Mouse (Mus musculus): ENCODE results near the gene Hdgfl3. TPM values are rescaled to one million over a fixed set of nuclear protein-coding genes. Genes with fewer than 3 reads are reported as not detected.

The Hdgfl3 gene
- polyA plus RNA-seq, 1 experiment: 0.06 TPM

GRCm38 (mm10) chr7:81849214-81849613 is 85.1 kb downstream of the Hdgfl3 start:
- H3K4me3 ChIP-seq: no peak overlapping the region
- H3K27me3 ChIP-seq (ENCODE audit: control insufficient read depth, insufficient read depth, insufficient read length): peaks cover 7% of the 10 kb centered on the region
- no peaks in the 10 kb centered on the region for H3K79me2 ChIP-seq (ENCODE audit: control insufficient read depth, insufficient read depth)
- no peak overlapping the region for H3K4me2 ChIP-seq (ENCODE audit: low read depth)
- no peak overlapping the region for H3ac ChIP-seq (ENCODE audit: control insufficient read depth, insufficient read length)
- no peaks in the 10 kb centered on the region for H3K36me3 ChIP-seq (ENCODE audit: control insufficient read depth, insufficient read depth)
- no peak for TF ChIP-seq POLR2A (IDR thresholded peaks at IDR 0.05; ENCODE audit: insufficient read length, low read depth)
- TF ChIP-seq MYOG (IDR thresholded peaks at IDR 0.05; ENCODE audit: control insufficient read depth in 1 of 3, insufficient read depth in 1 of 3, insufficient read length in 2 of 3, low read depth in 2 of 3): no peak
- no peak for TF ChIP-seq TCF3 (IDR thresholded peaks at IDR 0.05; ENCODE audit: insufficient read length, low read depth)
- no peak for TF ChIP-seq CEBPB (IDR thresholded peaks at IDR 0.05; ENCODE audit: insufficient read depth, poor library complexity, severe bottlenecking)
- TF ChIP-seq SRF (IDR thresholded peaks at IDR 0.05; ENCODE audit: control insufficient read depth, insufficient read length, low read depth): no peak

GRCm38 (mm10) chr7:81847777-81848176 is 86.5 kb downstream of the Hdgfl3 start:
- Histone ChIP-seq H3K27me3 (ENCODE audit: control insufficient read depth, insufficient read depth, insufficient read length) (peaks cover 7% of the 10 kb centered on the region), H3ac (ENCODE audit: control insufficient read depth, insufficient read length) (no peak overlapping the region), H3K36me3 (ENCODE audit: control insufficient read depth, insufficient read depth) (no peaks in the 10 kb centered on the region), H3K4me2 (ENCODE audit: low read depth) (no peak overlapping the region), H3K4me3 (no peak overlapping the region), H3K79me2 (ENCODE audit: control insufficient read depth, insufficient read depth) (no peaks in the 10 kb centered on the region)
- TF ChIP-seq TCF3 (IDR thresholded peaks at IDR 0.05; ENCODE audit: insufficient read length, low read depth): no peak
- no peak for TF ChIP-seq E2F4 (IDR thresholded peaks at IDR 0.05; ENCODE audit: insufficient read depth)
- TF ChIP-seq MYOD1 (IDR thresholded peaks at IDR 0.05; ENCODE audit: control insufficient read depth in 1 of 3, insufficient read length in 2 of 3, low read depth in 2 of 3): peak in 1 of 3 experiments; percentile 6

- Histone ChIP-seq H3K4me3 (no peak overlapping the region), H3K36me3 (ENCODE audit: control insufficient read depth, insufficient read depth) (no peaks in the 10 kb centered on the region), H3K4me2 (ENCODE audit: low read depth) (no peak overlapping the region), H3K27me3 (ENCODE audit: control insufficient read depth, insufficient read depth, insufficient read length) (peaks cover 7% of the 10 kb centered on the region), H3ac (ENCODE audit: control insufficient read depth, insufficient read length) (no peak overlapping the region), H3K79me2 (ENCODE audit: control insufficient read depth, insufficient read depth) (no peaks in the 10 kb centered on the region)
- TF ChIP-seq MYOG (IDR thresholded peaks at IDR 0.05; ENCODE audit: control insufficient read depth in 1 of 3, insufficient read depth in 1 of 3, insufficient read length in 2 of 3, low read depth in 2 of 3) (no peak), POLR2AphosphoS2 (IDR thresholded peaks at IDR 0.05; ENCODE audit: insufficient read length, low read depth) (no peak)
Measured at GRCm38 (mm10) chr7:81847010-81847409, 87.3 kb downstream of the Hdgfl3 start.

GRCm38 (mm10) chr7:81846008-81846407 is 88.3 kb downstream of the Hdgfl3 start:
- Histone ChIP-seq H3K79me2 (ENCODE audit: control insufficient read depth, insufficient read depth) (no peaks in the 10 kb centered on the region), H3K36me3 (ENCODE audit: control insufficient read depth, insufficient read depth) (no peaks in the 10 kb centered on the region), H3K4me3 (no peak overlapping the region), H3K4me2 (ENCODE audit: low read depth) (no peak overlapping the region), H3K27me3 (ENCODE audit: control insufficient read depth, insufficient read depth, insufficient read length) (peaks cover 7% of the 10 kb centered on the region), H3ac (ENCODE audit: control insufficient read depth, insufficient read length) (no peak overlapping the region)
- TF ChIP-seq CEBPB (IDR thresholded peaks at IDR 0.05; ENCODE audit: insufficient read depth, poor library complexity, severe bottlenecking): no peak
- no peak for TF ChIP-seq POLR2A (IDR thresholded peaks at IDR 0.05; ENCODE audit: insufficient read length, low read depth)
- TF ChIP-seq REST (IDR thresholded peaks at IDR 0.05; ENCODE audit: insufficient read depth, insufficient read length): no peak
- no peak for TF ChIP-seq E2F4 (IDR thresholded peaks at IDR 0.05; ENCODE audit: insufficient read depth)
- TF ChIP-seq MYOG (IDR thresholded peaks at IDR 0.05; ENCODE audit: control insufficient read depth in 1 of 3, insufficient read depth in 1 of 3, insufficient read length in 2 of 3, low read depth in 2 of 3): no peak
- no peak for TF ChIP-seq MAX (IDR thresholded peaks at IDR 0.05; ENCODE audit: low read depth)
- no peak for TF ChIP-seq MYOD1 (IDR thresholded peaks at IDR 0.05; ENCODE audit: control insufficient read depth in 1 of 3, insufficient read length in 2 of 3, low read depth in 2 of 3)
- no peak for TF ChIP-seq SRF (IDR thresholded peaks at IDR 0.05; ENCODE audit: control insufficient read depth, insufficient read length, low read depth)
- no peak for TF ChIP-seq TCF3 (IDR thresholded peaks at IDR 0.05; ENCODE audit: insufficient read length, low read depth)
- no peak for TF ChIP-seq POLR2AphosphoS2 (IDR thresholded peaks at IDR 0.05; ENCODE audit: insufficient read length, low read depth)
- TF ChIP-seq USF1 (IDR thresholded peaks at IDR 0.05; ENCODE audit: low read depth): no peak
- no peak for TF ChIP-seq TCF12 (IDR thresholded peaks at IDR 0.05; ENCODE audit: insufficient read depth, poor library complexity, severe bottlenecking)

- no peak overlapping the region for H3ac ChIP-seq (ENCODE audit: control insufficient read depth, insufficient read length)
- H3K4me2 ChIP-seq (ENCODE audit: low read depth): peak overlapping the region; percentile 42
- TF ChIP-seq MAX (IDR thresholded peaks at IDR 0.05; ENCODE audit: low read depth) (no peak), SRF (IDR thresholded peaks at IDR 0.05; ENCODE audit: control insufficient read depth, insufficient read length, low read depth) (no peak), USF1 (IDR thresholded peaks at IDR 0.05; ENCODE audit: low read depth) (no peak), E2F4 (IDR thresholded peaks at IDR 0.05; ENCODE audit: insufficient read depth) (no peak), CEBPB (IDR thresholded peaks at IDR 0.05; ENCODE audit: insufficient read depth, poor library complexity, severe bottlenecking) (no peak), MYOD1 (IDR thresholded peaks at IDR 0.05; ENCODE audit: control insufficient read depth in 1 of 3, insufficient read length in 2 of 3, low read depth in 2 of 3) (no peak), REST (IDR thresholded peaks at IDR 0.05; ENCODE audit: insufficient read depth, insufficient read length) (no peak), POLR2AphosphoS2 (IDR thresholded peaks at IDR 0.05; ENCODE audit: insufficient read length, low read depth) (no peak)
- H3K36me3 ChIP-seq (ENCODE audit: control insufficient read depth, insufficient read depth): no peaks in the 10 kb centered on the region
- peaks cover 7% of the 10 kb centered on the region for H3K27me3 ChIP-seq (ENCODE audit: control insufficient read depth, insufficient read depth, insufficient read length)
- H3K4me3 ChIP-seq: no peak overlapping the region
- H3K79me2 ChIP-seq (ENCODE audit: control insufficient read depth, insufficient read depth): no peaks in the 10 kb centered on the region
Measured at GRCm38 (mm10) chr7:81845313-81845712, 89.0 kb downstream of the Hdgfl3 start.

All from myocyte (in vitro differentiated cells).